Mouse (Mus musculus) embryonic facial prominence, embryonic 13.5 days (tissue): ENCODE data around the gene Mnat1. TPM values are rescaled to one million over a fixed set of nuclear protein-coding genes. Genes with fewer than 3 reads are reported as not detected.

Source experiments
- ATAC-seq: fragments of 200-750 bp; cut with Nextera tagmentation; 2 replicates; pipeline ENCODE4 v1.8.0; 2017; ENCODE audit warnings: low read depth; ENCODE audit not compliant: insufficient number of reproducible peaks, insufficient read depth, low FRiP score, low TSS enrichment
- H3K27ac ChIP-seq: fragments of 300-500 bp; sonication (generic); 2 replicates; pipeline ENCODE4 v1.5.1; 2015; ENCODE audit warnings: moderate library complexity, mild to moderate bottlenecking, inconsistent platforms
- H3K27me3 ChIP-seq: fragments of 300-500 bp; sonication (generic); 2 replicates; pipeline ENCODE4 v1.6.1; 2015; ENCODE audit warnings: mild to moderate bottlenecking, inconsistent platforms
- H3K36me3 ChIP-seq: fragments of 300-500 bp; sonication (generic); 2 replicates; pipeline ENCODE4 v1.6.1; 2015; ENCODE audit warnings: mild to moderate bottlenecking, inconsistent platforms
- H3K4me1 ChIP-seq: fragments of 300-500 bp; sonication (generic); 2 replicates; pipeline ENCODE4 v1.6.1; 2015; ENCODE audit warnings: inconsistent platforms
- H3K4me2 ChIP-seq: fragments of 300-500 bp; sonication (generic); 2 replicates; pipeline ENCODE4 v1.6.1; 2015; ENCODE audit warnings: moderate library complexity, mild to moderate bottlenecking, inconsistent platforms
- H3K4me3 ChIP-seq: fragments of 300-500 bp; sonication (generic); 2 replicates; pipeline ENCODE4 v1.5.1; 2015; ENCODE audit warnings: mild to moderate bottlenecking, inconsistent platforms
- H3K9ac ChIP-seq: fragments of 300-500 bp; sonication (generic); 2 replicates; pipeline ENCODE4 v1.6.1; 2015; ENCODE audit warnings: mild to moderate bottlenecking, inconsistent platforms
- H3K9me3 ChIP-seq: fragments of 300-500 bp; sonication (generic); 2 replicates; pipeline ENCODE4 v1.6.1; 2016; ENCODE audit warnings: inconsistent platforms
- WGBS: fragments of 180-500 bp; shearing (Covaris S2); methylation state at CpG from one replicate; pipeline ENCODE4 v1.1.7; 2015; ENCODE audit warnings: mixed read lengths; 5-methylcytosine and 5-hydroxymethylcytosine counted together
- polyA plus RNA-seq: library from polyadenylated mRNA; unstranded; fragments of >200 nt; fragmentation: Nextera tagmentation; extraction: Ambion mirVana; gene quantifications from 2 replicates; pipeline ENCODE4 v1.2.1, GENCODE M21; 2015

Mnat1 gene
- polyA plus RNA-seq, 1 experiment from 2014 or later = 34.6 TPM

- no peak for ATAC-seq
- Histone ChIP-seq H3K4me3 (no peak overlapping the region), H3K27me3 (no peaks in the 10 kb centered on the region), H3K4me2 (no peak overlapping the region), H3K9ac (no peak overlapping the region), H3K4me1 (peaks cover 8% of the 10 kb centered on the region; the same call in 1 of the 2 replicates), H3K36me3 (no peaks in the 10 kb centered on the region), H3K27ac (peak overlapping the region; percentile 12), H3K9me3 (no peaks in the 10 kb centered on the region)
- WGBS = 56% methylated on average over 5 of the region's 5 CpGs
Measured at GRCm38 (mm10) chr12:73245687-73246086, 122.2 kb downstream of the Mnat1 start.

- Histone ChIP-seq H3K36me3 (no peaks in the 10 kb centered on the region), H3K4me3 (no peak overlapping the region), H3K4me1 (no peaks in the 10 kb centered on the region), H3K27ac (no peak overlapping the region), H3K9me3 (no peaks in the 10 kb centered on the region), H3K27me3 (no peaks in the 10 kb centered on the region), H3K9ac (no peak overlapping the region), H3K4me2 (no peak overlapping the region)
- no peak for ATAC-seq
- WGBS = 21% methylated on average over 2 of the region's 2 CpGs
Measured at GRCm38 (mm10) chr12:73255006-73255405, 131.5 kb downstream of the Mnat1 start.

- H3K4me3 ChIP-seq = no peak overlapping the region
- H3K9me3 ChIP-seq = peaks cover 3% of the 10 kb centered on the region
- no peak for ATAC-seq
- no peaks in the 10 kb centered on the region for H3K4me1 ChIP-seq
- 76% methylated on average over 6 of the region's 6 CpGs for WGBS
- H3K9ac ChIP-seq = no peak overlapping the region
- H3K27ac ChIP-seq = no peak overlapping the region
- no peak overlapping the region for H3K4me2 ChIP-seq
- H3K36me3 ChIP-seq = 0 out of 2 replicates have a peak, but pooled peaks cover 2% of the 10 kb centered on the region
- H3K27me3 ChIP-seq = no peaks in the 10 kb centered on the region
Measured at GRCm38 (mm10) chr12:73259269-73259668, 135.8 kb downstream of the Mnat1 start.

- no peak overlapping the region for H3K9ac ChIP-seq
- no peak overlapping the region for H3K4me2 ChIP-seq
- 0 out of 2 replicates have a peak, but pooled peaks cover 2% of the 10 kb centered on the region for H3K36me3 ChIP-seq
- ATAC-seq = no peak
- H3K9me3 ChIP-seq = peaks cover 3% of the 10 kb centered on the region
- no peak overlapping the region for H3K27ac ChIP-seq
- no peaks in the 10 kb centered on the region for H3K27me3 ChIP-seq
- no peaks in the 10 kb centered on the region for H3K4me1 ChIP-seq
- 92% methylated on average over 1 of the region's 1 CpGs for WGBS
- H3K4me3 ChIP-seq = no peak overlapping the region
Measured at GRCm38 (mm10) chr12:73260339-73260738, 136.8 kb downstream of the Mnat1 start.

DNA sequence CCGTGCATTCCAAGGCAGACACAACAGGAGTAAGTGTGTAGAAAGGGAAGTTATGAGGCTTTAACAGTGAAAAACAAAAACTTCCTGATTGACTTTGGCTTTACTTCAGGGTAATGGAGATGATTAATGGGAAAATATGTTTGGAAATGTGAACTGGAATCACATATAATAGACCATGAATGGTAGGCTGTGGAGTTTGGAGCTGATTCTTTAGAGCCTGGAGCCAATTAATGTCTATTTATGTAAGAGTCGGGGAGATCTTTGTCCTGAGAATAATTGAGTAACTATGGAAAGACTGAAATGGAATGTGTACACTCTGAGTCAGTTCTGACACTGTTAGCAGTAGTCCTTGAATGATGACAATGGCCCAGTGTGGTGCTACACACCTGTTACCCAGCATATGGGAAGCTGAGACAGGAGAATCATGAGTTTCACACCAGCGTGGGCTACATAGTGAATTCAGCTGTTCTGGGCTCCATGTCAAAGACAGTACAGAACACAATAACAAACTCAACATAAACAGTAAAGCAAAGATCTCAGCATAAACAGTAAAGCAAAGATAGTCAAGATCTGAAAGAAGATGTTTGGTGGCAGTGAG lies 142.0 kb downstream of the Mnat1 start:
- H3K9me3 ChIP-seq = peaks cover 3% of the 10 kb centered on the region
- 69% methylated on average over 3 of the region's 3 CpGs for WGBS
- H3K9ac ChIP-seq = no peak overlapping the region

GRCm38 (mm10) chr12:73266597-73266996 lies 143.1 kb downstream of the Mnat1 start:
- no peaks in the 10 kb centered on the region; the same call in none of the 2 replicates for H3K9me3 ChIP-seq
- ATAC-seq = no peak
- no peak overlapping the region for H3K9ac ChIP-seq
- H3K4me2 ChIP-seq = no peak overlapping the region
- H3K36me3 ChIP-seq = no peaks in the 10 kb centered on the region
- H3K27ac ChIP-seq = no peak overlapping the region
- H3K27me3 ChIP-seq = no peaks in the 10 kb centered on the region
- WGBS = 74% methylated on average over 1 of the region's 1 CpGs
- peaks cover 2% of the 10 kb centered on the region; the same call in 1 of the 2 replicates for H3K4me1 ChIP-seq
- no peak overlapping the region for H3K4me3 ChIP-seq

More for the DNA sequence above, 142.0 kb downstream of the Mnat1 start:
- Histone ChIP-seq H3K4me1 (peaks cover 2% of the 10 kb centered on the region; the same call in 1 of the 2 replicates), H3K27me3 (no peaks in the 10 kb centered on the region), H3K27ac (no peak overlapping the region), H3K36me3 (0 out of 2 replicates have a peak, but pooled peaks cover 2% of the 10 kb centered on the region), H3K4me3 (no peak overlapping the region), H3K4me2 (no peak overlapping the region)
- no peak for ATAC-seq

- no peak overlapping the region for H3K4me2 ChIP-seq
- H3K27me3 ChIP-seq = no peaks in the 10 kb centered on the region
- H3K9ac ChIP-seq = no peak overlapping the region
- ATAC-seq = no peak
- H3K4me3 ChIP-seq = no peak overlapping the region
- no peaks in the 10 kb centered on the region for H3K9me3 ChIP-seq
- 77% methylated on average over 1 of the region's 1 CpGs for WGBS
- H3K27ac ChIP-seq = no peak overlapping the region
- peaks cover 2% of the 10 kb centered on the region; the same call in 1 of the 2 replicates for H3K4me1 ChIP-seq
- 0 out of 2 replicates have a peak, but pooled peaks cover 3% of the 10 kb centered on the region for H3K36me3 ChIP-seq
Measured at GRCm38 (mm10) chr12:73268497-73268896, 145.0 kb downstream of the Mnat1 start.

DNA sequence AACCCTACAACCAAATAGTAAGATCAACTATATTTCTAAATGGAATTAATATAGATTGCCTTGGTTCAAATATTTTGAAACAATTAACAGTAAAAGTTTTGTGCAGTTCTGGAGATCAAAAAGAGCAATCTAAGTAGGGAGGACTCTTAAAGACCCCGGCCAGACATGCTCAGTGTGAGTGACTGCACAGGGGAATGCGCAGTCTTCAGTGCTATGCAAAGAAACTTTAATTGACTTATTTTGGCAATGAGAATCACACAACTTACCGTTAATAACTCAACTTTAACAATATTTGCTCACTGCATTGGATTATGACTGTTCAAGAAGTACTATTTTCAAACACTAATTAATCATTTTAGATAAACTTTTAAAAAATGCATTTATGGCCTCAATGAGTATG lies 146.0 kb downstream of the Mnat1 start:
- Histone ChIP-seq H3K4me1 (peaks cover 2% of the 10 kb centered on the region; the same call in 1 of the 2 replicates), H3K4me2 (no peak overlapping the region), H3K36me3 (0 out of 2 replicates have a peak, but pooled peaks cover 7% of the 10 kb centered on the region), H3K9me3 (no peaks in the 10 kb centered on the region), H3K27ac (no peak overlapping the region), H3K27me3 (no peaks in the 10 kb centered on the region), H3K4me3 (no peak overlapping the region), H3K9ac (no peak overlapping the region)
- ATAC-seq = no peak
- 84% methylated on average over 3 of the region's 3 CpGs for WGBS

DNA sequence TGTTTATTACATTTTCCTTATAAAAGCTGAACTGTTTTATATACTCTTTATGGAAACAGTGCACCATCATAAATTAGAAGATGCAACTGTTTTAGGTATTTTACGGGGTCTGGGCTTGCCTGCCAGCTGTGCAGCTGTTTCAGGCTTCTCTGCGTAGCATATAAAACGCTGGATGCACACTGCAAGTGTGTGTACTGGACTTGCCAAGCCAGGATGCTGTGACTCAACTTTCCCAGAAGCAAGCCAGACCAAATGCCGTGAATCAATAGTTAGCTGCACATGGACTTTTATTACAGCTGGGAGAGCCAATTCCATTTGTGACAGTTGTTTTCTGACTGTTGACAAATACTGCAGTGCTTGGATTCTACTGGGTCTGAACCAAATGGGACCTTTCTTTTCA lies 146.4 kb downstream of the Mnat1 start:
- Histone ChIP-seq H3K27ac (no peak overlapping the region), H3K4me1 (peaks cover 2% of the 10 kb centered on the region; the same call in 1 of the 2 replicates), H3K9me3 (no peaks in the 10 kb centered on the region), H3K27me3 (no peaks in the 10 kb centered on the region), H3K4me2 (no peak overlapping the region), H3K4me3 (no peak overlapping the region), H3K36me3 (peaks cover 11% of the 10 kb centered on the region; the same call in 1 of the 2 replicates), H3K9ac (no peak overlapping the region)
- 73% methylated on average over 4 of the region's 4 CpGs for WGBS
- no peak for ATAC-seq

GRCm38 (mm10) chr12:73274921-73275320 lies 151.4 kb downstream of the Mnat1 start:
- Histone ChIP-seq H3K36me3 (peaks cover 49% of the 10 kb centered on the region), H3K27ac (no peak overlapping the region), H3K4me1 (no peaks in the 10 kb centered on the region), H3K4me2 (no peak overlapping the region), H3K4me3 (no peak overlapping the region), H3K9ac (no peak overlapping the region), H3K9me3 (peaks cover 4% of the 10 kb centered on the region), H3K27me3 (no peaks in the 10 kb centered on the region)
- 92% methylated on average over 3 of the region's 3 CpGs for WGBS
- no peak for ATAC-seq

DNA sequence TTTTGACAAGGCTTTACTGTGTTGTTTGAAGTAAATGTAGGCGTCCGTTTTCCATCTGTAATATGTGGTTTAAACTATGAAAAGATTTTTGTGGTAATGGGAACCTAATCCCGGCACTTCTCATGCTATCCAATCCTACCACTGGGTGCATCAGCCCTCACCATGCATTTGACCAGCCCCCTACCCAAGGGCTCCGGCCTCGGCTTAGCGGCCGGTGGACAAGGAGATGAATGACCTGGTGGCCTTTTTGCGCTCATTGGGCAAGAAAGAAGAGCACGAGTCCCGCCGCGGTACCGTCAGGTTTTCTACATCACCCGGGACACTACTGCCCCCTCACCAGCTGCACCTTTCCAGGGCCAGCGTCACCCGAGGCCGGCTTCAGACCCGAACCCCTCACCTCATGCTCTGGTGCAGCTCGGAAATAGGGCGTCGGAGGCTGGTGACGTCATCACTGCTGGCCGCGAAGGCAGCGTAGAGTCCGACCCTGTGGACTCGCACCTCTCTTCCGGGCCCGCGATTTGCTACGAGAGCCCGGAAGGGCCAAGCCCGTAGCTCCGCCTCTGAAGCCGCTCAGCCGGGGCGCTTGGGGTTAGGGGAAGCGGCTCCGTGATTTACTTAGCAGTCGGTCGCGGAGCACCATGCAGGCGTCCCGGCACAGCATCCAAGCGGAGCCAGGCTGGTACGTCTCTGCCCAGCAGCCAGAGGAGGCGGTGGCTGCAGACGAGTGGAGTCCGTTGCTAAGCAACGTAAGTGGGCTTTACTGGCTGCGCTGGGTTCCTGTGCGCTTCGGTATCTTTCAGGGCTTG lies 163.0 kb downstream of the Mnat1 start, which contains the start of the genes Trmt5 and Slc38a6:
Gene Trmt5 (minus strand): TSS at position 424 of the 806 bp plus-strand sequence.
Gene Slc38a6 (plus strand): TSS at position 493 of the 806 bp plus-strand sequence.
- H3K27ac ChIP-seq = peak within 1 kb of the TSS; percentile 83
- peak within 1 kb of the TSS; percentile 78 for H3K4me3 ChIP-seq
- peak within 1 kb of the TSS; percentile 61 for H3K4me2 ChIP-seq
- peak within 1 kb of the TSS; percentile 86 for H3K9ac ChIP-seq
- H3K36me3 ChIP-seq = peaks cover 13% of the 10 kb centered on the region
- peaks cover 31% of the 10 kb centered on the region for H3K4me1 ChIP-seq
- peak; percentile 96 for ATAC-seq
- no peaks in the 10 kb centered on the region for H3K9me3 ChIP-seq
- H3K27me3 ChIP-seq = no peaks in the 10 kb centered on the region
- under 1% methylated on average over 53 of the region's 53 CpGs for WGBS
